ENCODE assay signal across 10 mouse cellular contexts in genomic region chr9:69213796-69214195, GRCm38 (mm10).
DNase-seq lines count a peak whose midpoint lies in the region; ATAC-seq and TF ChIP-seq lines count a peak whose summit lies in the region.
"Had no signal": no experiment of that assay in that cellular context is flagged by ENCODE, and none has a peak within 500 bp of the region (broad histone marks: within the 10 kb centered on the region; RNA-seq: fewer than 3 reads in every experiment).

No protein-coding gene starts in this region.

- no peak overlapping the region for H3K4me2 ChIP-seq in neural tube, embryonic 15.5 days
- H3K4me2 ChIP-seq: liver, embryonic 15.5 days had no signal

- in situ Hi-C loops in Patski (cut with MboI; ENCODE audit: low pct_unique_long_range_greater_than_20kb), result no loop called here

- no peak overlapping the region for H3K27ac ChIP-seq in heart, embryonic 10.5 days
- no peak overlapping the region for H3K27ac ChIP-seq in neural tube, embryonic 15.5 days (replicated peaks)
- H3K27ac ChIP-seq: liver, embryonic 15.5 days had no signal

- TF ChIP-seq CTCF in Patski (IDR thresholded peaks at IDR 0.05), result no peak

- POLR2A ChIA-PET in Patski (lab: Charles Lee), result interaction anchor here (0.5 kb wide), 1 partner anchor 42 kb away, joined by 3 read pairs; no protein-coding TSS in a partner anchor

- H3K9me3 ChIP-seq in heart, embryonic 10.5 days, result no peaks in the 10 kb centered on the region
- no peaks in the 10 kb centered on the region for H3K9me3 ChIP-seq in neural tube, embryonic 15.5 days (replicated peaks)
- H3K9me3 ChIP-seq: liver, embryonic 15.5 days had no signal

- H3K4me1 ChIP-seq in heart, embryonic 10.5 days, result 0 out of 2 replicates have a peak, but pooled peaks cover 4% of the 10 kb centered on the region
- H3K4me1 ChIP-seq in neural tube, embryonic 15.5 days, result peaks cover 13% of the 10 kb centered on the region; the same call in 1 of the 2 replicates
- H3K4me1 ChIP-seq: liver, embryonic 15.5 days had no signal

- H3K36me3 ChIP-seq in heart, embryonic 10.5 days, result no peaks in the 10 kb centered on the region
- H3K36me3 ChIP-seq in neural tube, embryonic 15.5 days, result no peaks in the 10 kb centered on the region
- H3K36me3 ChIP-seq: liver, embryonic 15.5 days had no signal

- 80% methylated on average over 5 of the region's 5 CpGs for WGBS in heart, embryonic 10.5 days
- WGBS in neural tube, embryonic 15.5 days, result 70% methylated on average over 5 of the region's 5 CpGs

- ATAC-seq in Patski, result peak; percentile 47
- ATAC-seq in neural tube, embryonic 15.5 days (ENCODE audit: low FRiP score), result no peak

- H3K9ac ChIP-seq in neural tube, embryonic 15.5 days (replicated peaks), result no peak overlapping the region
- H3K9ac ChIP-seq: liver, embryonic 15.5 days had no signal

- DNase-seq in adrenal gland, postnatal 10 days, result peak; percentile 63
- no peak for DNase-seq in adrenal gland, adult 8-10 months
- DNase-seq in heart, postnatal 10 days, result peak; percentile 67 to 73
- DNase-seq in heart, embryonic 10.5 days (ENCODE audit: low spot score), result no peak
- DNase-seq in Patski (ENCODE audit: low read depth, low spot score), result peak; percentile 24
- DNase-seq in left cerebral cortex, postnatal 25 days (ENCODE audit: low spot score in 2 of 2), result peak; percentile 20 to 85
- DNase-seq in embryo, embryonic 11 days, result no peak
- DNase-seq: B cell, adult 2 months had no signal

- peaks cover 4% of the 10 kb centered on the region; the same call in 1 of the 2 replicates for H3K27me3 ChIP-seq in heart, embryonic 10.5 days (ENCODE audit: insufficient read depth, poor library complexity, severe bottlenecking)
- H3K27me3 ChIP-seq in Patski, result no peaks in the 10 kb centered on the region
- no peaks in the 10 kb centered on the region for H3K27me3 ChIP-seq in neural tube, embryonic 15.5 days (replicated peaks)
- H3K27me3 ChIP-seq: liver, embryonic 15.5 days had no signal

- CTCF ChIA-PET in Patski (lab: Charles Lee), result no interaction called here

- H3K4me3 ChIP-seq in heart, embryonic 10.5 days, result no peak overlapping the region
- no peak overlapping the region for H3K4me3 ChIP-seq in neural tube, embryonic 15.5 days (replicated peaks)
- H3K4me3 ChIP-seq: liver, embryonic 15.5 days had no signal

- intact Hi-C loops in heart, postnatal 10 days (cut with DNase I), result no loop called here
- intact Hi-C loops in left cerebral cortex, postnatal 25 days (cut with DNase I), result no loop called here

Comparison
In these comparisons a context has a peak if more than half of its experiments do, and no peak if none do; other contexts are left out.
1. DNase-seq: peak in adrenal gland, postnatal 10 days (single experiment), heart, postnatal 10 days (2 of 2), Patski (single experiment) and left cerebral cortex, postnatal 25 days (2 of 2); none in adrenal gland, adult 8-10 months (single experiment), heart, embryonic 10.5 days (single experiment) and embryo, embryonic 11 days (single experiment).